Mouse (Mus musculus): ENCODE data around the gene Mrpl37. TPM values are rescaled to one million over a fixed set of nuclear protein-coding genes. Genes with fewer than 3 reads are reported as not detected.

Gene Mrpl37
- polyA plus RNA-seq, 1 experiment = 4.3 TPM

- no peaks in the 10 kb centered on the region for H3K27me3 ChIP-seq (ENCODE audit: control insufficient read depth)
- no peak for TF ChIP-seq GATA1 (IDR thresholded peaks at IDR 0.05; ENCODE audit: low read length)
- no peak for TF ChIP-seq TAL1 (IDR thresholded peaks at IDR 0.05; ENCODE audit: low read length)
- H3K4me3 ChIP-seq (replicated peaks) = no peak overlapping the region
- no peaks in the 10 kb centered on the region for H3K9me3 ChIP-seq (ENCODE audit: control insufficient read depth, low read length)
- H3K4me1 ChIP-seq (ENCODE audit: control insufficient read depth) = no peaks in the 10 kb centered on the region
- peaks cover 62% of the 10 kb centered on the region for H3K36me3 ChIP-seq (ENCODE audit: control insufficient read depth)
Observed at GRCm38 (mm10) chr4:107056088-107056487, 10.6 kb downstream of the Mrpl37 start.

GRCm38 (mm10) chr4:107052962-107053553 is 13.6 kb downstream of the Mrpl37 start:
- peaks cover 48% of the 10 kb centered on the region for H3K36me3 ChIP-seq (ENCODE audit: control insufficient read depth)
- H3K9me3 ChIP-seq (ENCODE audit: control insufficient read depth, low read length) = no peaks in the 10 kb centered on the region
- no peaks in the 10 kb centered on the region for H3K27me3 ChIP-seq (ENCODE audit: control insufficient read depth)
- no peak overlapping the region for H3K4me3 ChIP-seq (replicated peaks)
- TF ChIP-seq GATA1 (IDR thresholded peaks at IDR 0.05; ENCODE audit: low read length) (no peak), TAL1 (IDR thresholded peaks at IDR 0.05; ENCODE audit: low read length) (no peak)
- H3K4me1 ChIP-seq (ENCODE audit: control insufficient read depth) = no peaks in the 10 kb centered on the region

- H3K36me3 ChIP-seq (ENCODE audit: control insufficient read depth) = peaks cover 48% of the 10 kb centered on the region
- H3K9me3 ChIP-seq (ENCODE audit: control insufficient read depth, low read length) = no peaks in the 10 kb centered on the region
- no peak overlapping the region for H3K4me3 ChIP-seq (replicated peaks)
- TF ChIP-seq GATA1 (IDR thresholded peaks at IDR 0.05; ENCODE audit: low read length) (no peak), TAL1 (IDR thresholded peaks at IDR 0.05; ENCODE audit: low read length) (no peak)
- no peaks in the 10 kb centered on the region for H3K27me3 ChIP-seq (ENCODE audit: control insufficient read depth)
- H3K4me1 ChIP-seq (ENCODE audit: control insufficient read depth) = no peaks in the 10 kb centered on the region
Observed at GRCm38 (mm10) chr4:107051889-107052288, 14.8 kb downstream of the Mrpl37 start.

GRCm38 (mm10) chr4:107048568-107049162 is 18.0 kb downstream of the Mrpl37 start:
- Histone ChIP-seq H3K9me3 (ENCODE audit: control insufficient read depth, low read length) (no peaks in the 10 kb centered on the region), H3K4me3 (replicated peaks) (no peak overlapping the region), H3K27me3 (ENCODE audit: control insufficient read depth) (no peaks in the 10 kb centered on the region), H3K4me1 (ENCODE audit: control insufficient read depth) (no peaks in the 10 kb centered on the region), H3K36me3 (ENCODE audit: control insufficient read depth) (peaks cover 60% of the 10 kb centered on the region)
- TF ChIP-seq GATA1 (IDR thresholded peaks at IDR 0.05; ENCODE audit: low read length) = no peak
- TF ChIP-seq TAL1 (IDR thresholded peaks at IDR 0.05; ENCODE audit: low read length) = no peak

- H3K9me3 ChIP-seq (ENCODE audit: control insufficient read depth, low read length) = no peaks in the 10 kb centered on the region
- H3K4me1 ChIP-seq (ENCODE audit: control insufficient read depth) = no peaks in the 10 kb centered on the region
- H3K4me3 ChIP-seq (replicated peaks) = no peak overlapping the region
- H3K27me3 ChIP-seq (ENCODE audit: control insufficient read depth) = no peaks in the 10 kb centered on the region
- TF ChIP-seq TAL1 (IDR thresholded peaks at IDR 0.05; ENCODE audit: low read length) = no peak
- TF ChIP-seq GATA1 (IDR thresholded peaks at IDR 0.05; ENCODE audit: low read length) = no peak
- H3K36me3 ChIP-seq (ENCODE audit: control insufficient read depth) = peaks cover 68% of the 10 kb centered on the region
Observed at GRCm38 (mm10) chr4:107047806-107048205, 18.9 kb downstream of the Mrpl37 start.

GRCm38 (mm10) chr4:107045188-107045587 is 21.5 kb downstream of the Mrpl37 start:
- Histone ChIP-seq H3K9me3 (ENCODE audit: control insufficient read depth, low read length) (no peaks in the 10 kb centered on the region), H3K36me3 (ENCODE audit: control insufficient read depth) (peaks cover 94% of the 10 kb centered on the region), H3K4me3 (replicated peaks) (no peak overlapping the region), H3K4me1 (ENCODE audit: control insufficient read depth) (no peaks in the 10 kb centered on the region), H3K27me3 (ENCODE audit: control insufficient read depth) (no peaks in the 10 kb centered on the region)
- TF ChIP-seq GATA1 (IDR thresholded peaks at IDR 0.05; ENCODE audit: low read length) (no peak), TAL1 (IDR thresholded peaks at IDR 0.05; ENCODE audit: low read length) (no peak)

- TF ChIP-seq TAL1 (IDR thresholded peaks at IDR 0.05; ENCODE audit: low read length) (no peak), GATA1 (IDR thresholded peaks at IDR 0.05; ENCODE audit: low read length) (no peak)
- H3K9me3 ChIP-seq (ENCODE audit: control insufficient read depth, low read length) = no peaks in the 10 kb centered on the region
- no peaks in the 10 kb centered on the region for H3K4me1 ChIP-seq (ENCODE audit: control insufficient read depth)
- H3K4me3 ChIP-seq (replicated peaks) = no peak overlapping the region
- no peaks in the 10 kb centered on the region for H3K27me3 ChIP-seq (ENCODE audit: control insufficient read depth)
- peaks cover 99% of the 10 kb centered on the region for H3K36me3 ChIP-seq (ENCODE audit: control insufficient read depth)
Observed at GRCm38 (mm10) chr4:107042304-107042703, 24.4 kb downstream of the Mrpl37 start.

- TF ChIP-seq GATA1 (IDR thresholded peaks at IDR 0.05; ENCODE audit: low read length) (no peak), TAL1 (IDR thresholded peaks at IDR 0.05; ENCODE audit: low read length) (no peak)
- H3K36me3 ChIP-seq (ENCODE audit: control insufficient read depth) = peaks cover 99% of the 10 kb centered on the region
- H3K4me1 ChIP-seq (ENCODE audit: control insufficient read depth) = no peaks in the 10 kb centered on the region
- H3K27me3 ChIP-seq (ENCODE audit: control insufficient read depth) = no peaks in the 10 kb centered on the region
- no peaks in the 10 kb centered on the region for H3K9me3 ChIP-seq (ENCODE audit: control insufficient read depth, low read length)
- no peak overlapping the region for H3K4me3 ChIP-seq (replicated peaks)
Observed at GRCm38 (mm10) chr4:107039270-107039669, 27.4 kb downstream of the Mrpl37 start.

GRCm38 (mm10) chr4:107038303-107038702 is 28.4 kb downstream of the Mrpl37 start:
- no peaks in the 10 kb centered on the region for H3K27me3 ChIP-seq (ENCODE audit: control insufficient read depth)
- no peak overlapping the region for H3K4me3 ChIP-seq (replicated peaks)
- no peaks in the 10 kb centered on the region for H3K9me3 ChIP-seq (ENCODE audit: control insufficient read depth, low read length)
- TF ChIP-seq TAL1 (IDR thresholded peaks at IDR 0.05; ENCODE audit: low read length) (no peak), GATA1 (IDR thresholded peaks at IDR 0.05; ENCODE audit: low read length) (no peak)
- H3K36me3 ChIP-seq (ENCODE audit: control insufficient read depth) = peaks cover 99% of the 10 kb centered on the region
- H3K4me1 ChIP-seq (ENCODE audit: control insufficient read depth) = no peaks in the 10 kb centered on the region

All from erythroblast, embryonic 14.5 days (primary cell).